Mouse (Mus musculus) lung, postnatal 4 days (tissue): ENCODE data around the gene Col4a2.

Source experiments
- DNase-seq, 2 experiments: peaks; one replicate each; pipeline ENCODE4 v3.0.0; 2021

The Col4a2 gene

GRCm38 (mm10) chr8:11312349-11313175 lies at the start of gene Col4a2, which contains the start of gene Col4a1:
Gene Col4a2 (plus strand): TSS chr8:11312805.
Gene Col4a1 (minus strand): TSS chr8:11312826.
- DNase-seq: peak; percentile 85 to 92

- no peak for DNase-seq
Observed at GRCm38 (mm10) chr8:11263848-11264247, 48.8 kb upstream of the Col4a2 start.

GRCm38 (mm10) chr8:11265971-11266370 lies 46.6 kb upstream of the Col4a2 start:
- peak in 1 of 2 experiments; percentile 5 for DNase-seq

GRCm38 (mm10) chr8:11266471-11266870 lies 46.1 kb upstream of the Col4a2 start:
- DNase-seq: no peak

- DNase-seq: peak in 1 of 2 experiments; percentile 14
Observed at GRCm38 (mm10) chr8:11268753-11269152, 43.9 kb upstream of the Col4a2 start.

GRCm38 (mm10) chr8:11270826-11271225 lies 41.8 kb upstream of the Col4a2 start:
- peak; percentile 51 to 75 for DNase-seq

- DNase-seq: peak in 1 of 2 experiments; percentile 39
Observed at GRCm38 (mm10) chr8:11272205-11272604, 40.4 kb upstream of the Col4a2 start.

- peak; percentile 53 to 74 for DNase-seq
Observed at GRCm38 (mm10) chr8:11273506-11274158, 39.0 kb upstream of the Col4a2 start.

- peak in 1 of 2 experiments; percentile 14 for DNase-seq
Observed at GRCm38 (mm10) chr8:11274415-11274814, 38.2 kb upstream of the Col4a2 start.

- DNase-seq: peak in 1 of 2 experiments; percentile 16
Observed at GRCm38 (mm10) chr8:11276286-11276685, 36.3 kb upstream of the Col4a2 start.

GRCm38 (mm10) chr8:11277602-11278051 lies 35.0 kb upstream of the Col4a2 start:
- DNase-seq: peak; percentile 47 to 68

GRCm38 (mm10) chr8:11278101-11278611 lies 34.4 kb upstream of the Col4a2 start:
- peak; percentile 72 to 91 for DNase-seq

GRCm38 (mm10) chr8:11279296-11279826 lies 33.2 kb upstream of the Col4a2 start:
- DNase-seq: peak; percentile 55 to 79

GRCm38 (mm10) chr8:11280721-11281268 lies 31.8 kb upstream of the Col4a2 start:
- peak in 1 of 2 experiments; percentile 17 for DNase-seq

- DNase-seq: no peak
Observed at GRCm38 (mm10) chr8:11282139-11282538, 30.5 kb upstream of the Col4a2 start.

GRCm38 (mm10) chr8:11282696-11283095 lies 29.9 kb upstream of the Col4a2 start:
- peak in 1 of 2 experiments; percentile 2 for DNase-seq

- peak; percentile 41 to 64 for DNase-seq
Observed at GRCm38 (mm10) chr8:11283217-11283616, 29.4 kb upstream of the Col4a2 start.

GRCm38 (mm10) chr8:11285437-11285836 lies 27.2 kb upstream of the Col4a2 start:
- peak in 1 of 2 experiments; percentile 38 for DNase-seq

GRCm38 (mm10) chr8:11287139-11287538 lies 25.5 kb upstream of the Col4a2 start:
- peak in 1 of 2 experiments; percentile 5 for DNase-seq

- peak in 1 of 2 experiments; percentile 47 for DNase-seq
Observed at GRCm38 (mm10) chr8:11288286-11288685, 24.3 kb upstream of the Col4a2 start.

- DNase-seq: peak in 1 of 2 experiments; percentile 22
Observed at GRCm38 (mm10) chr8:11290533-11290932, 22.1 kb upstream of the Col4a2 start.

- DNase-seq: no peak
Observed at GRCm38 (mm10) chr8:11292611-11293010, 20.0 kb upstream of the Col4a2 start.
